Mouse (Mus musculus) splenic B cell, adult 2 months (primary cell): ENCODE data around the gene Rnd1.

Experiments
- DNase-seq: peaks from one replicate; pipeline ENCODE4 v3.0.0-alpha.2; 2011; ENCODE audit warnings: low read depth, low spot score
- H3K27me3 ChIP-seq: 2 replicates; pipeline ENCODE4 v1.6.1; 2012; ENCODE audit warnings: mild to moderate bottlenecking, low read length, moderate library complexity, mixed read lengths; ENCODE audit not compliant: control insufficient read depth, poor library complexity, insufficient read depth, severe bottlenecking
- H3K36me3 ChIP-seq: 2 replicates; pipeline ENCODE4 v1.6.1; 2012; ENCODE audit warnings: mild to moderate bottlenecking, low read length, moderate library complexity, mixed read lengths; ENCODE audit not compliant: control insufficient read depth, poor library complexity, insufficient read depth, severe bottlenecking

Gene Rnd1

GRCm38 (mm10) chr15:98636517-98636916 is 40.7 kb downstream of the Rnd1 start:
- no peaks in the 10 kb centered on the region for H3K36me3 ChIP-seq
- no peaks in the 10 kb centered on the region for H3K27me3 ChIP-seq
- no peak for DNase-seq

- DNase-seq = no peak
- Histone ChIP-seq H3K27me3 (no peaks in the 10 kb centered on the region), H3K36me3 (no peaks in the 10 kb centered on the region)
These were observed 41.9 kb downstream of the Rnd1 start for GRCm38 (mm10) chr15:98635291-98635841.

GRCm38 (mm10) chr15:98634541-98635081 is 42.6 kb downstream of the Rnd1 start:
- peak; percentile 23 for DNase-seq
- Histone ChIP-seq H3K36me3 (no peaks in the 10 kb centered on the region), H3K27me3 (no peaks in the 10 kb centered on the region)

- DNase-seq = peak; percentile 18
These were observed 43.3 kb downstream of the Rnd1 start for GRCm38 (mm10) chr15:98633822-98634470.

GRCm38 (mm10) chr15:98632921-98633320 is 44.3 kb downstream of the Rnd1 start:
- H3K36me3 ChIP-seq = no peaks in the 10 kb centered on the region
- no peaks in the 10 kb centered on the region for H3K27me3 ChIP-seq
- peak; percentile 53 for DNase-seq

More at GRCm38 (mm10) chr15:98633822-98634470, 43.3 kb downstream of the Rnd1 start:
- Histone ChIP-seq H3K27me3 (no peaks in the 10 kb centered on the region), H3K36me3 (no peaks in the 10 kb centered on the region)

- H3K36me3 ChIP-seq = no peaks in the 10 kb centered on the region
- no peak for DNase-seq
- no peaks in the 10 kb centered on the region; the same call in 1 of the 2 replicates for H3K27me3 ChIP-seq
These were observed 45.0 kb downstream of the Rnd1 start for GRCm38 (mm10) chr15:98632107-98632744.

- peak; percentile 74 for DNase-seq
- no peaks in the 10 kb centered on the region for H3K36me3 ChIP-seq
- H3K27me3 ChIP-seq = no peaks in the 10 kb centered on the region; the same call in 1 of the 2 replicates
These were observed 45.8 kb downstream of the Rnd1 start for GRCm38 (mm10) chr15:98631493-98631892.

- no peak for DNase-seq
- Histone ChIP-seq H3K27me3 (no peaks in the 10 kb centered on the region; the same call in 1 of the 2 replicates), H3K36me3 (no peaks in the 10 kb centered on the region)
These were observed 46.7 kb downstream of the Rnd1 start, which contains the start of gene Cacnb3 for GRCm38 (mm10) chr15:98630540-98630939. TSS of gene Cacnb3 (plus strand) at chr15:98630840.

- H3K36me3 ChIP-seq = no peaks in the 10 kb centered on the region
These were observed 47.8 kb downstream of the Rnd1 start for GRCm38 (mm10) chr15:98629464-98629863.

GRCm38 (mm10) chr15:98628589-98629254 is 48.5 kb downstream of the Rnd1 start:
- H3K27me3 ChIP-seq = no peaks in the 10 kb centered on the region; the same call in 1 of the 2 replicates
- no peak for DNase-seq
- H3K36me3 ChIP-seq = no peaks in the 10 kb centered on the region

More at GRCm38 (mm10) chr15:98629464-98629863, 47.8 kb downstream of the Rnd1 start:
- no peaks in the 10 kb centered on the region; the same call in 1 of the 2 replicates for H3K27me3 ChIP-seq
- no peak for DNase-seq

GRCm38 (mm10) chr15:98626487-98627212 is 50.6 kb downstream of the Rnd1 start:
- H3K27me3 ChIP-seq = no peaks in the 10 kb centered on the region; the same call in 1 of the 2 replicates
- no peak for DNase-seq
- H3K36me3 ChIP-seq = no peaks in the 10 kb centered on the region; the same call in 1 of the 2 replicates

- H3K36me3 ChIP-seq = no peaks in the 10 kb centered on the region; the same call in 1 of the 2 replicates
- no peaks in the 10 kb centered on the region; the same call in 1 of the 2 replicates for H3K27me3 ChIP-seq
- no peak for DNase-seq
These were observed 51.2 kb downstream of the Rnd1 start for GRCm38 (mm10) chr15:98626078-98626477.

- DNase-seq = no peak
- no peaks in the 10 kb centered on the region; the same call in 1 of the 2 replicates for H3K36me3 ChIP-seq
- peaks cover 1% of the 10 kb centered on the region; the same call in 1 of the 2 replicates for H3K27me3 ChIP-seq
These were observed 53.9 kb downstream of the Rnd1 start for GRCm38 (mm10) chr15:98623361-98623821.

- Histone ChIP-seq H3K36me3 (no peaks in the 10 kb centered on the region; the same call in 1 of the 2 replicates), H3K27me3 (peaks cover 1% of the 10 kb centered on the region; the same call in 1 of the 2 replicates)
- DNase-seq = no peak
These were observed 54.5 kb downstream of the Rnd1 start for GRCm38 (mm10) chr15:98622721-98623120.
